Mouse (Mus musculus): ENCODE measurements around the gene Akr1a1. TPM values are rescaled to one million over a fixed set of nuclear protein-coding genes. Genes with fewer than 3 reads are reported as not detected.

The Akr1a1 gene
- total RNA-seq, 2 experiments from 2014 or later = 178 to 196 TPM

GRCm38 (mm10) chr4:116615237-116615636, 36.2 kb downstream of the Akr1a1 start:
- no peak for DNase-seq
- intact Hi-C loops (cut with DNase I) = no loop called here
- no peak overlapping the region for H3K27ac ChIP-seq
- no peak overlapping the region for H3K4me3 ChIP-seq
- no peak for TF ChIP-seq CTCF (IDR thresholded peaks at IDR 0.05)

DNA sequence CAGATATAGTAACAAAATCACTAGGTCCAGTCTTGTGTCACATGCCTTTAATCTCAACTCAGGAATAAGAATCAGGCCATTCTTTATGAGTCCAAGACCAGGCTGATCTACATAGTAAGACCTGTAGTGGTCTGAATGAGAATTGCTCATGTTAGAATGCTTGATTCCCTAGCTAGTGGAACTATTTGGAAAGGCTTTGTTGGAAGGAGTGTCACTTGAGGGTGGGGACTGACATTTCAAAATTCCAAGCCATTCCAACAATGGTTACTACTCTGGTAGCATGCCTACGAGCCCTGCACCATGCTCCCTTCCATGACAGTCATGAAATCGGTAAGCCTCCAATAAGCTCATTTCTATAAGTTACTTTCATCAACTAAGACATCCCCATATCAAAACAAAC, 38.9 kb downstream of the Akr1a1 start:
- no peak for TF ChIP-seq CTCF (IDR thresholded peaks at IDR 0.05)
- no peak overlapping the region for H3K27ac ChIP-seq
- intact Hi-C loops (cut with DNase I) = loop anchor here (5.0 kb wide), 1 partner anchor 35 kb away; no protein-coding TSS in a partner anchor
- DNase-seq = no peak
- H3K4me3 ChIP-seq = no peak overlapping the region

DNA sequence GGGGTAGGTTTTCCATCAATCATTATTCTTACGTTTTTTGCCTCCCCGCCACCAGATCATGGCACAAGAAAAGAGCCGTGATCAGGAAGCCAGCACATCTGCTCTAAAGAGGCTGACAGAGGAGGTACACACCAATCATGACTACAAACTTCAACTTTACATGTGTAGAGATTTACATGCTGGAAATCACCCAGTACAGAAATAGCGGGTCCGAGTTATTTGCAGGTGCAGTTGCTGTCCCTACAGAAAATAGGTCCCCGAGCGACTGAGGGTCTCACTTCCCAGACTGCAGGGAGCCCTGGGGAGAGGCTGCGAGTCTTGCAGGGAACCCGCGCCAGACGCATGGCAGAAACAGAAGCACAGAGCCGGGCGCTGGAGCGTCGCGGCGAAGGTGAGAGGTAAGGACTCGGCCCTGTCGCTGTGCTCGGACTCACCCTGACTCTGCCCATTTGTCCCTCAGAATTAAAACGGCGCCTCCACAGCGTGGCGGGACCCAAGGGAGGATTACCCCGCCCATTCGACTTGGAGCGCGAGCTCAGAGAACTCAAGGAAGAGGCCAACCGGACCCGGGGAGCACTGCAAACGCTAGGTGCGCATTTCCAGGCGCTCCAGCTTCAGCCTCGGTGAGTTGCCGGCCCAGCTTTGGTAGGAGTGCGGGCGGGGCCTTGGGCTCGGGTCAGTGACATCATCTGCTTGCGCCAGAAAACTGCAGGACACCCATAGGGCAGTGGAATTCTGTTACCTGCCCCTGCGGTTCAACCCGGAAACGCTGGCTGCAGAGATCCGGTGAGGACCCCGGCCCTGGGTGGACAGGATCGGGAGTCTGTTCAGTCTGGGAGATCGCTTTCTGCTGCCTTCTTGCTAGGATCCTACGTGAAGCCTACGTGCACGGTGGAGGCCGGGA, 54.2 kb downstream of the Akr1a1 start:
- intact Hi-C loops (cut with DNase I) = loop anchor here (1.0 to 2.0 kb wide), 2 partner anchors 26 to 38 kb away; no protein-coding TSS in a partner anchor
- peak overlapping the region; percentile 95 for H3K4me3 ChIP-seq
- DNase-seq = peak; percentile 93
- TF ChIP-seq CTCF (IDR thresholded peaks at IDR 0.05) = no peak; the same call in 1 of the 2 replicates
- H3K27ac ChIP-seq = peak overlapping the region; percentile 90

- DNase-seq = peak; percentile 17
- no peak for TF ChIP-seq CTCF (IDR thresholded peaks at IDR 0.05)
- Histone ChIP-seq H3K4me3 (peak within 1 kb of the TSS; percentile 95), H3K27ac (peak within 1 kb of the TSS; percentile 90)
- intact Hi-C loops (cut with DNase I) = loop anchor here (1.0 to 2.0 kb wide), 2 partner anchors 25 to 38 kb away; no protein-coding TSS in a partner anchor
These were observed 55.1 kb downstream of the Akr1a1 start, which contains the start of gene Ccdc17 for GRCm38 (mm10) chr4:116596379-116596778. Ccdc17 (plus strand) TSS chr4:116596654.

DNA sequence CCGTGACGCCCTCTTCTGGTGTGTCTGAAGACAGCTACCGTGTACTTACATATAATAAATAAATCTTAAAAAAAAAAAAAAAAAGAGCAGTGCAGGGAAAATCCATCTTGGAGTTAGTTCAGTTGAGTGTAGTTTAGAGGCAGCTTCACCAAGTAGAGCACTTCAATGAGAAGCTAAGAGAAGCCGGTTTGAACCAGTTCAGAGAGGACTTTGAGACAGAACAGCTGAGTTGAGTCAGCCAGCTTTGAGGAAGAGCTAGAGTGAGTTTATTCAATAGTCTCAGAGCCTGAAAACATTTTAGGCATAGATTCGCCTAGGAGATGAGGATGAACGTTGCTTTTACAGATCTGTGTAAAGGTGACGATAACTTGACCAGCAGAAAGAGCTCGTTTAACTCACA, 55.7 kb downstream of the Akr1a1 start:
- intact Hi-C loops (cut with DNase I) = loop anchor here (1.0 to 2.0 kb wide), 2 partner anchors 24 to 37 kb away; no protein-coding TSS in a partner anchor
- DNase-seq = no peak
- Histone ChIP-seq H3K4me3 (no peak overlapping the region), H3K27ac (no peak overlapping the region)
- no peak for TF ChIP-seq CTCF (IDR thresholded peaks at IDR 0.05)

Other genes starting within 250 kb of the Akr1a1 start
- 10 to 100 TPM; 94.1 to 96.3 TPM for gene Mast2, start 187.5 kb downstream of the Akr1a1 start, total RNA-seq (2021)
- 10 to 100 TPM; 17.7 to 17.8 TPM for gene Ipp, start 144.1 kb downstream of the Akr1a1 start, total RNA-seq (2021)
- 10 to 100 TPM; 14.7 to 20.8 TPM for gene Tmem69, start 95.7 kb downstream of the Akr1a1 start, total RNA-seq (2021)
- 10 to 100 TPM; 38.1 to 38.7 TPM for gene Gpbp1l1, start 94.0 kb downstream of the Akr1a1 start, total RNA-seq (2021)
- 1 to 10 TPM; 1.4 to 2.0 TPM for gene Ccdc17, start 55.0 kb downstream of the Akr1a1 start, total RNA-seq (2021)
- gene Nasp, start 23.7 kb downstream of the Akr1a1 start, total RNA-seq (2021) = 10 to 100 TPM; 11.5 to 11.8 TPM
- gene Prdx1, start 33.9 kb upstream of the Akr1a1 start, total RNA-seq (2021) = 100 to 1,000 TPM; 260 to 273 TPM
- gene Mmachc, start 56.7 kb upstream of the Akr1a1 start, total RNA-seq (2021) = 10 to 100 TPM; 25.5 to 46.4 TPM
- 1 to 10 TPM; 1.9 to 3.8 TPM for gene Ccdc163, start 56.8 kb upstream of the Akr1a1 start, total RNA-seq (2021)
- gene Tesk2, start 69.3 kb upstream of the Akr1a1 start, total RNA-seq (2021) = 1 to 10 TPM; 1.5 TPM
- gene Toe1, start 156.0 kb upstream of the Akr1a1 start, total RNA-seq (2021) = 1 to 10 TPM; 4.1 to 5.4 TPM
- 1 to 10 TPM in 1 of 2 experiments, under 1 TPM in 1; 0.87 to 1.8 TPM for gene Mutyh, start 156.0 kb upstream of the Akr1a1 start, total RNA-seq (2021)
- gene Hpdl, start 170.0 kb upstream of the Akr1a1 start, total RNA-seq (2021) = 1 to 10 TPM; 1.5 to 1.9 TPM
- under 1 TPM in 1 of 2 experiments, not detected in 1; 0.14 TPM for gene Zswim5, start 225.7 kb upstream of the Akr1a1 start, total RNA-seq (2021)

Data from gastrocnemius, adult 2 months (tissue).